Comparison of ENCODE assay signal across 23 mouse cellular contexts in genomic region chrX:144716330-144716729, GRCm38 (mm10). TPM values are rescaled to one million over a fixed set of nuclear protein-coding genes. Genes with fewer than 3 reads are reported as not detected.
"Had no signal": no experiment of that assay in that cellular context is flagged by ENCODE, and none has a peak within 500 bp of the region (broad histone marks: within the 10 kb centered on the region; RNA-seq: fewer than 3 reads in every experiment).

No protein-coding gene starts in this region.

- DNase-seq: cerebellum, adult 8-10 months; cerebellum, adult 9-10 months; cerebellum, adult 9-11 months; cerebellum, postnatal 10 days; cerebellum, postnatal 14 days; cerebellum, postnatal 25 days; cerebellum, postnatal 36 days; embryo, embryonic 11 days; forebrain, postnatal 0 days; gastrocnemius, adult 2 months; gastrocnemius, postnatal 10 days; gastrocnemius, postnatal 14 days; gastrocnemius, postnatal 25 days; gastrocnemius, postnatal 36 days; heart, adult 11 months; heart, adult 2 months had no signal

- ATAC-seq: forebrain, embryonic 13.5 days; forebrain, embryonic 14.5 days; forebrain, embryonic 15.5 days; forebrain, embryonic 16.5 days; forebrain, postnatal 0 days had no signal

RNA-seq across cellular contexts. Expression of gene Rtl4, which starts 27.6 kb away (rescaled TPM):
- total RNA-seq: gastrocnemius, postnatal 25 days; gastrocnemius, postnatal 36 days; granulocyte monocyte progenitor cell, adult 5-6 weeks; heart, adult 2 months; heart, adult 8-10 months had no signal

RNA-seq across cellular contexts. Expression of gene Trpc5, which starts 28.4 kb away (rescaled TPM):
- total RNA-seq: gastrocnemius, adult 18-20 months; gastrocnemius, postnatal 25 days; gastrocnemius, postnatal 36 days; granulocyte monocyte progenitor cell, adult 5-6 weeks; heart, adult 2 months; heart, adult 8-10 months had no signal
